Comparison of ENCODE assay signal across 16 mouse cellular contexts in genomic region chr5:148867766-148868165, GRCm38 (mm10).
DNase-seq lines count a peak whose midpoint lies in the region; ATAC-seq and TF ChIP-seq lines count a peak whose summit lies in the region.
"Had no signal": no experiment of that assay in that cellular context is flagged by ENCODE, and none has a peak within 500 bp of the region (broad histone marks: within the 10 kb centered on the region; RNA-seq: fewer than 3 reads in every experiment).

No protein-coding gene starts in this region.

- in situ Hi-C loops in CH12.LX (cut with MboI; ENCODE audit: low pct_ligation_motif_present, low pct_unique_long_range_greater_than_20kb, low sequenced_read_pairs), result no loop called here

- TF ChIP-seq POLR2A in CH12.LX (IDR thresholded peaks at IDR 0.05; ENCODE audit: low read depth, low read length), result no peak

- H3K79me2 ChIP-seq in CH12.LX (replicated peaks; ENCODE audit: control insufficient read depth, extremely low read depth, insufficient read depth, poor library complexity, severe bottlenecking), result no peaks in the 10 kb centered on the region

- peak; percentile 45; the same call in 1 of the 2 replicates for ATAC-seq in monocyte, adult 5-6 weeks (replicated peaks; ENCODE audit: insufficient number of reproducible peaks, low FRiP score, low TSS enrichment, poor library complexity, severe bottlenecking)
- no peak for ATAC-seq in heart, embryonic 11.5 days (replicated peaks; ENCODE audit: insufficient number of reproducible peaks, low FRiP score, low TSS enrichment)
- no peak for ATAC-seq in liver, embryonic 12.5 days
- ATAC-seq: forebrain, embryonic 15.5 days; hindbrain, postnatal 0 days; midbrain, embryonic 13.5 days had no signal

- no peak overlapping the region for H3K9ac ChIP-seq in CH12.LX (ENCODE audit: insufficient read depth, low read depth)
- H3K9ac ChIP-seq in heart, embryonic 11.5 days (ENCODE audit: low read depth, low read length), result no peak overlapping the region
- no peak overlapping the region for H3K9ac ChIP-seq in liver, embryonic 12.5 days
- H3K9ac ChIP-seq: embryonic facial prominence, embryonic 15.5 days; forebrain, embryonic 15.5 days; midbrain, embryonic 13.5 days had no signal

- H3K27ac ChIP-seq in CH12.LX (ENCODE audit: insufficient read depth, low read depth), result peak overlapping the region; percentile 41
- no peak overlapping the region for H3K27ac ChIP-seq in heart, embryonic 11.5 days (ENCODE audit: low read depth, low read length)
- H3K27ac ChIP-seq in liver, embryonic 12.5 days, result no peak overlapping the region
- H3K27ac ChIP-seq: embryonic facial prominence, embryonic 15.5 days; forebrain, embryonic 15.5 days; heart, adult 2 months; hindbrain, postnatal 0 days; layer of hippocampus, adult 2 months; midbrain, embryonic 13.5 days had no signal

- TF ChIP-seq RAD21 in CH12.LX (IDR thresholded peaks at IDR 0.05; ENCODE audit: low read depth, low read length), result peak; percentile 4

- dilution Hi-C loops in CH12.LX (cut with MboI; ENCODE audit: extremely low pct_ligation_motif_present, extremely low pct_unique_long_range_greater_than_20kb, low sequenced_read_pairs), result no loop called here

- TF ChIP-seq EP300 in CH12.LX (IDR thresholded peaks at IDR 0.05; ENCODE audit: low read length), result peak; percentile 59

- H3K4me3 ChIP-seq in CH12.LX (replicated peaks in 1 of 3; ENCODE audit: low read depth in 2 of 3, low read length in 2 of 3, poor library complexity in 1 of 3), result peak overlapping the region in 1 of 3 experiments; percentile 44
- no peak overlapping the region for H3K4me3 ChIP-seq in heart, embryonic 11.5 days (ENCODE audit: low read depth, low read length)
- H3K4me3 ChIP-seq in liver, embryonic 12.5 days, result no peak overlapping the region
- H3K4me3 ChIP-seq: embryonic facial prominence, embryonic 15.5 days; forebrain, embryonic 15.5 days; heart, adult 2 months; layer of hippocampus, adult 2 months; midbrain, embryonic 13.5 days had no signal

- 84% methylated on average over 6 of the region's 6 CpGs for WGBS in heart, embryonic 11.5 days (ENCODE audit: insufficient replicate concordance)
- 65% methylated on average over 6 of the region's 6 CpGs for WGBS in liver, embryonic 12.5 days (ENCODE audit: insufficient replicate concordance)

- TF ChIP-seq CTCF in CH12.LX (conservative IDR thresholded peaks at IDR 0.05 in 1 of 2, IDR thresholded peaks at IDR 0.05 in 1 of 2; ENCODE audit: low read depth in 2 of 2, low read length in 2 of 2), result no peak

- peaks cover 10 to 49% of the 10 kb centered on the region in 2 experiments for H3K4me1 ChIP-seq in CH12.LX (ENCODE audit: control insufficient read depth in 1 of 2, insufficient read depth in 2 of 2)
- H3K4me1 ChIP-seq in heart, embryonic 11.5 days (ENCODE audit: control insufficient read depth, insufficient read depth, low read length), result no peaks in the 10 kb centered on the region
- H3K4me1 ChIP-seq in liver, embryonic 12.5 days, result peaks cover 18% of the 10 kb centered on the region

- 0 out of 2 replicates have a peak overlapping the region, but pooled peaks have one; percentile 17 for H3K4me2 ChIP-seq in CH12.LX (ENCODE audit: insufficient read depth, low read depth, poor library complexity, severe bottlenecking)
- H3K4me2 ChIP-seq in heart, embryonic 11.5 days, result no peak overlapping the region
- H3K4me2 ChIP-seq in liver, embryonic 12.5 days, result no peak overlapping the region
- H3K4me2 ChIP-seq: embryonic facial prominence, embryonic 15.5 days; forebrain, embryonic 15.5 days; midbrain, embryonic 13.5 days had no signal

- no peaks in the 10 kb centered on the region for H3K27me3 ChIP-seq in CH12.LX (replicated peaks)
- H3K27me3 ChIP-seq in heart, embryonic 11.5 days (ENCODE audit: control insufficient read depth, insufficient read depth, low read length), result no peaks in the 10 kb centered on the region
- peaks cover 3% of the 10 kb centered on the region; the same call in 1 of the 2 replicates for H3K27me3 ChIP-seq in liver, embryonic 12.5 days (replicated peaks)
- H3K27me3 ChIP-seq: embryonic facial prominence, embryonic 15.5 days; forebrain, embryonic 15.5 days; midbrain, embryonic 13.5 days had no signal

- no peaks in the 10 kb centered on the region for H3K36me3 ChIP-seq in CH12.LX (replicated peaks in 1 of 2; ENCODE audit: control insufficient read depth in 1 of 2, insufficient read depth in 1 of 2, low read length in 1 of 2)
- no peaks in the 10 kb centered on the region for H3K36me3 ChIP-seq in heart, embryonic 11.5 days (ENCODE audit: control insufficient read depth, insufficient read depth, low read length)
- H3K36me3 ChIP-seq in liver, embryonic 12.5 days, result peaks cover 15% of the 10 kb centered on the region
- H3K36me3 ChIP-seq: forebrain, embryonic 15.5 days had no signal

- H3K9me3 ChIP-seq in CH12.LX (replicated peaks; ENCODE audit: low read length), result no peaks in the 10 kb centered on the region
- no peaks in the 10 kb centered on the region for H3K9me3 ChIP-seq in heart, embryonic 11.5 days (replicated peaks; ENCODE audit: control insufficient read depth, low read length)
- no peaks in the 10 kb centered on the region for H3K9me3 ChIP-seq in liver, embryonic 12.5 days (replicated peaks)
- H3K9me3 ChIP-seq: embryonic facial prominence, embryonic 15.5 days; forebrain, embryonic 15.5 days had no signal

- peak; percentile 76 for DNase-seq in CD4-positive helper T cell, adult 2 months (ENCODE audit: low read depth, low spot score)
- DNase-seq in CH12.LX (ENCODE audit: extremely low read depth), result peak; percentile 65
- DNase-seq in thymus, postnatal 10 days (ENCODE audit: low spot score in 2 of 2), result peak; percentile 36 to 56
- DNase-seq in ovary, postnatal 14 days (ENCODE audit: low spot score), result no peak
- DNase-seq: adrenal gland, postnatal 25 days; heart, adult 2 months; heart, postnatal 14 days; right cerebral cortex, adult 18-20 months had no signal

TF ChIP-seq in CH12.LX, 34 proteins besides CTCF, POLR2A, EP300 and RAD21:
- no peak for TF ChIP-seq E2F4 (IDR thresholded peaks at IDR 0.05; ENCODE audit: insufficient replicate concordance, low read depth, low read length)
- TF ChIP-seq CHD2 (IDR thresholded peaks at IDR 0.05; ENCODE audit: low read length), result no peak
- TF ChIP-seq MAX (IDR thresholded peaks at IDR 0.05; ENCODE audit: low read length), result peak; percentile 28; the same call in 1 of the 2 replicates
- TF ChIP-seq MEF2A (IDR thresholded peaks at IDR 0.05; ENCODE audit: borderline replicate concordance, low read depth, low read length), result peak; percentile 63; the same call in 1 of the 2 replicates
- no peak for TF ChIP-seq NELFE (IDR thresholded peaks at IDR 0.05; ENCODE audit: low read depth, low read length)
- TF ChIP-seq MAFK (IDR thresholded peaks at IDR 0.05; ENCODE audit: insufficient replicate concordance, low read length), result no peak
- no peak for TF ChIP-seq ZNF384 (IDR thresholded peaks at IDR 0.05; ENCODE audit: low read depth, low read length)
- TF ChIP-seq ZKSCAN1 (IDR thresholded peaks at IDR 0.05; ENCODE audit: borderline replicate concordance, low read depth, low read length), result no peak
- TF ChIP-seq ELF1 (IDR thresholded peaks at IDR 0.05; ENCODE audit: low read depth, low read length), result 0 out of 2 replicates have a peak, but pooled peaks have one; percentile 29
- peak; percentile 53; the same call in 1 of the 2 replicates for TF ChIP-seq ETS1 (conservative IDR thresholded peaks at IDR 0.05; ENCODE audit: low read depth, low read length)
- TF ChIP-seq IRF4 (IDR thresholded peaks at IDR 0.05; ENCODE audit: low read depth, low read length), result peak; percentile 71
- TF ChIP-seq USF2 (conservative IDR thresholded peaks at IDR 0.05; ENCODE audit: low read depth, low read length), result no peak
- TF ChIP-seq ZMIZ1 (IDR thresholded peaks at IDR 0.05; ENCODE audit: low read depth, low read length), result no peak
- TF ChIP-seq TCF12 (IDR thresholded peaks at IDR 0.05; ENCODE audit: low read depth, low read length), result 0 out of 2 replicates have a peak, but pooled peaks have one; percentile 26
